In genomic region chr8:47753121-47753520, GRCm38 (mm10) we compare ENCODE assay signal across 16 mouse cellular contexts.
"Had no signal": no experiment of that assay in that cellular context is flagged by ENCODE, and none has a peak within 500 bp of the region (broad histone marks: within the 10 kb centered on the region; RNA-seq: fewer than 3 reads in every experiment).

No protein-coding gene starts in this region.

- H3K4me1 ChIP-seq: limb, embryonic 10.5 days; liver, embryonic 15.5 days; midbrain, embryonic 10.5 days; midbrain, embryonic 15.5 days; neural tube, embryonic 12.5 days had no signal

- H3K9ac ChIP-seq: liver, embryonic 15.5 days; midbrain, embryonic 15.5 days; neural tube, embryonic 12.5 days had no signal

- ATAC-seq: lung, postnatal 0 days; midbrain, embryonic 15.5 days had no signal

- H3K27ac ChIP-seq: left cerebral cortex, adult 2 months; limb, embryonic 10.5 days; liver, embryonic 15.5 days; midbrain, embryonic 10.5 days; midbrain, embryonic 15.5 days; neural tube, embryonic 12.5 days had no signal

- H3K27me3 ChIP-seq: liver, embryonic 15.5 days; midbrain, embryonic 15.5 days; neural tube, embryonic 12.5 days had no signal

- H3K4me3 ChIP-seq: left cerebral cortex, adult 2 months; limb, embryonic 10.5 days; liver, embryonic 15.5 days; midbrain, embryonic 10.5 days; midbrain, embryonic 15.5 days; neural tube, embryonic 12.5 days had no signal

- H3K9me3 ChIP-seq: limb, embryonic 10.5 days; liver, embryonic 15.5 days; midbrain, embryonic 10.5 days; midbrain, embryonic 15.5 days; neural tube, embryonic 12.5 days had no signal

- H3K36me3 ChIP-seq: limb, embryonic 10.5 days; liver, embryonic 15.5 days; midbrain, embryonic 10.5 days; midbrain, embryonic 15.5 days; neural tube, embryonic 12.5 days had no signal

- DNase-seq: kidney, postnatal 25 days; lung, adult 2 months; lung, postnatal 36 days; retina, postnatal 1 day; right cerebral cortex, postnatal 4 days; spleen, adult 18-20 months; thymus, adult 2 months; thymus, postnatal 36 days had no signal

- H3K4me2 ChIP-seq: liver, embryonic 11.5 days; liver, embryonic 15.5 days; midbrain, embryonic 15.5 days; neural tube, embryonic 12.5 days had no signal
